Mouse (Mus musculus): ENCODE measurements around the gene Otop2.

- no peak for TF ChIP-seq CTCF (IDR thresholded peaks at IDR 0.05; ENCODE audit: insufficient read depth, low read depth, low read length)
- no peak for TF ChIP-seq POLR2A (IDR thresholded peaks at IDR 0.05; ENCODE audit: insufficient read depth, low read depth, low read length)
Observed at GRCm38 (mm10) chr11:115303167-115303566, 3.8 kb upstream of the Otop2 start.
